Mouse (Mus musculus) lung, adult 2 months (tissue): Measurements from ENCODE around the gene Ccser1.

Source experiments
- CTCF ChIP-seq: fragments of 200-500 bp; IDR thresholded peaks from 2 replicates; pipeline ENCODE4 v1.5.1; 2011; ENCODE audit warnings: mild to moderate bottlenecking, low read length, control low read depth; ENCODE audit not compliant: insufficient read depth
- POLR2A ChIP-seq: fragments of 200-500 bp; IDR thresholded peaks from 2 replicates; pipeline ENCODE4 v1.6.1; 2011; ENCODE audit warnings: low read depth, mild to moderate bottlenecking, control low read depth, low read length, borderline replicate concordance; ENCODE audit errors: extremely low read depth

DNA sequence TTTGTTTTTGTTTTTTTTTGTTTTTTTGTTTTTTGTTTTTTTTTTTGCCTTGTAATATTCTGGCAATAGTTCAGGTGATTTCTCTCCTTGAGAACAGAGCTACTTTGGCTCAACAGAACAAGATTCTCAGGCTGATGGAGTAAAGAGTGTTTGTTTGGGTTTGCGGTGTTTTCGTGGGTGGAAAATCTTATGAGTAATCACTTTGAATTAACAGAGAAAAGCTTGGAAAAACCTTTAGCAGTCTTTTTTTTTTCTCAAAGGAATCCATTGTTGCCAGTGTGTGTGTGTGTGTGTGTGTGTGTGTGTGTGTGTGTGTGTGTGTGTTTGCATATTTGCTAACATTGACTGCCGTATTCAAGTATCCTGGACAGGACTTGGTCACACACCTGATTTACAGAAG, 81.3 kb downstream of the Ccser1 start:
- TF ChIP-seq CTCF (no peak), POLR2A (no peak)
